Mouse (Mus musculus) lung, embryonic 14.5 days (tissue): ENCODE data around the gene Hadhb. TPM values are rescaled to one million over a fixed set of nuclear protein-coding genes. Genes with fewer than 3 reads are reported as not detected.

Experiments
- ATAC-seq: fragments of 200-750 bp; cut with Nextera tagmentation; 2 replicates; pipeline ENCODE4 v1.8.0; 2017; ENCODE audit warnings: mild to moderate bottlenecking, moderate TSS enrichment, moderate library complexity; ENCODE audit not compliant: insufficient read depth
- DNase-seq: peaks from one replicate; pipeline ENCODE4 v3.0.0-alpha.2; 2015
- H3K27ac ChIP-seq: fragments of 300-500 bp; sonication (generic); 2 replicates; pipeline ENCODE4 v1.5.1; 2014; ENCODE audit warnings: low read depth, mild to moderate bottlenecking, moderate library complexity
- H3K27me3 ChIP-seq: fragments of 300-500 bp; sonication (generic); 2 replicates; pipeline ENCODE4 v1.6.1; 2014; ENCODE audit warnings: low read length, control low read depth; ENCODE audit not compliant: insufficient read depth
- H3K36me3 ChIP-seq: fragments of 300-500 bp; sonication (generic); 2 replicates; pipeline ENCODE4 v1.6.1; 2014; ENCODE audit warnings: control low read depth; ENCODE audit not compliant: insufficient read depth
- H3K4me1 ChIP-seq: fragments of 300-500 bp; sonication (generic); 2 replicates; pipeline ENCODE4 v1.6.1; 2014; ENCODE audit warnings: antibody characterized with exemption, control low read depth; ENCODE audit not compliant: insufficient read depth
- H3K4me2 ChIP-seq: fragments of 300-500 bp; sonication (generic); 2 replicates; pipeline ENCODE4 v1.6.1; 2014; ENCODE audit warnings: mild to moderate bottlenecking
- H3K4me3 ChIP-seq: fragments of 300-500 bp; sonication (generic); 2 replicates; pipeline ENCODE4 v1.5.1; 2014; ENCODE audit warnings: low read depth, low read length
- H3K9ac ChIP-seq: fragments of 300-500 bp; sonication (generic); 2 replicates; pipeline ENCODE4 v1.6.1; 2014
- H3K9me3 ChIP-seq: fragments of 300-500 bp; sonication (generic); 2 replicates; pipeline ENCODE4 v1.6.1; 2016; ENCODE audit warnings: low read depth, low read length, control low read depth
- CTCF ChIP-seq: IDR thresholded peaks from 2 replicates; pipeline ENCODE4 v1.5.1; 2016; ENCODE audit warnings: antibody characterized with exemption, low read depth
- WGBS: fragments of 180-500 bp; shearing (Covaris S2); extraction: QIAGEN DNeasy Blood & Tissue Kit; methylation state at CpG from one replicate; pipeline ENCODE4 v1.1.7; 2014; 5-methylcytosine and 5-hydroxymethylcytosine counted together
- polyA plus RNA-seq: library from polyadenylated mRNA; unstranded; fragments of >200 nt; fragmentation: Nextera tagmentation; extraction: Ambion mirVana; gene quantifications from 2 replicates; pipeline ENCODE4 v1.2.1, GENCODE M21; 2014

The Hadhb gene
- polyA plus RNA-seq, 1 experiment from 2014 or later: 124 TPM

DNA sequence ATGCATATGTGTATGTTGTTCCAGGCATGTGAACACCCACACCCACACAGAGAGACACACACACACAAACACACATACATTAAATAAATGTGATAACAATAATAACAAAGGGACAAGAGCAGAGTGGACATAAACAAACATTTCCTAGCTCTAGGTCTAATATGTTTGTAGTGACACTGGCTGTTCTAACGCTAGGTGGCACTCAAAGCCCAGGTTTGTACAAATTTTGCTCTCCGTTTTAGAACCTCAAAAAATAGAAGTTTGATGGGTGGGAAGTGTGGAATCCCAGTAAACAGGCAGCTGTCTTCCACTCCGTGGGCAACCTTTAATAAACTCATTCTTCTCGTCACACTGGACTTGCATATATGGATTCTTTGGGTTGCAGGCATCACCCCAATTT, 59.8 kb downstream of the Hadhb start:
- Histone ChIP-seq H3K4me2 (no peak overlapping the region), H3K36me3 (no peaks in the 10 kb centered on the region), H3K4me1 (no peaks in the 10 kb centered on the region), H3K4me3 (no peak overlapping the region), H3K27me3 (no peaks in the 10 kb centered on the region), H3K27ac (no peak overlapping the region), H3K9ac (no peak overlapping the region), H3K9me3 (no peaks in the 10 kb centered on the region)
- TF ChIP-seq CTCF: peak; percentile 77
- ATAC-seq (no peak), DNase-seq (peak; percentile 92)
- 6% methylated on average over 4 of the region's 4 CpGs for WGBS

- ATAC-seq: no peak
- H3K36me3 ChIP-seq: no peaks in the 10 kb centered on the region
- 58% methylated on average over 5 of the region's 5 CpGs for WGBS
Measured at GRCm38 (mm10) chr5:30215970-30216369, 60.9 kb downstream of the Hadhb start.

DNA sequence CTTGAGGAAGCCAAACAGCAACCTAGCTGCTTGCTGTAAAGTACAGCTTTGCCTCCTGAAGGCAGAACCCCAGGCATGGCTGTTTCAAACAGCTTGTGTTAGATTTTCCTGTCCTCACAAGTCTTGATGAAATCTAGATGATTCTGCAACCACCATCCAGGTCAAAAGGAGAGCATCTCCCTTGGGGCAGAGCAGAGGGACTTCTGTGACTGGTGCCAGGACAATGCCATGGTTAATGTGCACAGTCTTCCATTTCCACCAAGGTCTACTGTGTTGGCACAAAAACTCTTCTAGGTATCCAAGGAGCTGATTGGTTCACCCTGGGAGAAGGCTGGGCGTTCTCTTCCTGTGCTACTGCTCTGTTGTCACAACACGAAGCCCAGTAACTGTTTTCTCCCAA, 64.7 kb downstream of the Hadhb start:
- WGBS: 75% methylated on average over 2 of the region's 2 CpGs
- no peak for TF ChIP-seq CTCF
- Histone ChIP-seq H3K4me2 (no peak overlapping the region), H3K4me3 (no peak overlapping the region), H3K4me1 (no peaks in the 10 kb centered on the region), H3K9me3 (no peaks in the 10 kb centered on the region), H3K27me3 (no peaks in the 10 kb centered on the region), H3K36me3 (0 out of 2 replicates have a peak, but pooled peaks cover 3% of the 10 kb centered on the region), H3K27ac (no peak overlapping the region), H3K9ac (no peak overlapping the region)
- DNase-seq (no peak), ATAC-seq (no peak)

More at GRCm38 (mm10) chr5:30215970-30216369, 60.9 kb downstream of the Hadhb start:
- no peak for DNase-seq
- no peaks in the 10 kb centered on the region for H3K9me3 ChIP-seq
- no peak for TF ChIP-seq CTCF
- H3K27me3 ChIP-seq: no peaks in the 10 kb centered on the region
- H3K4me1 ChIP-seq: no peaks in the 10 kb centered on the region
- no peak overlapping the region for H3K4me3 ChIP-seq
- H3K27ac ChIP-seq: no peak overlapping the region
- no peak overlapping the region for H3K9ac ChIP-seq
- no peak overlapping the region for H3K4me2 ChIP-seq

- Histone ChIP-seq H3K27ac (no peak overlapping the region), H3K4me1 (no peaks in the 10 kb centered on the region), H3K9me3 (no peaks in the 10 kb centered on the region), H3K27me3 (no peaks in the 10 kb centered on the region), H3K9ac (no peak overlapping the region), H3K36me3 (0 out of 2 replicates have a peak, but pooled peaks cover 3% of the 10 kb centered on the region), H3K4me2 (no peak overlapping the region), H3K4me3 (no peak overlapping the region)
- DNase-seq (no peak), ATAC-seq (no peak)
- TF ChIP-seq CTCF: no peak
- 86% methylated on average over 8 of the region's 8 CpGs for WGBS
Measured at GRCm38 (mm10) chr5:30220666-30221065, 65.6 kb downstream of the Hadhb start.

DNA sequence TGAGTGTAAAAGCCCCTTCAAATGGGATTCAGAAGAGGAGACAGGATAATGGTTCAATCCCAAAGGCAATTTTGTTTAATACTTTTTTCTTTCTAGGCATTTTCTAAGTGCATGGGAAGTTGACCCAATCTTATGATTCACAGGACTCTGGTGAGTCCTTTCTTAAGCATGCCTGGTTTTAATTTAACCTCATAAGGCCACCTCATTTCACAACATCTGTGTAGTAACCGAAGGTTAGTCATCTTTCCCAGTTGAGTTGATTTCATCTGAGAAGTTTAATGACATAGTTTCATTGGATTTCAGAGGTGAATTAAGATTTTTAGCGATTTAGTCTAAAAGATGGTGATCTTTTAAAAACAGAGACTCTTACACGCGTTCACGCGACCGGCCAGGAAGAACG, 67.6 kb downstream of the Hadhb start:
- no peaks in the 10 kb centered on the region for H3K9me3 ChIP-seq

GRCm38 (mm10) chr5:30230901-30231300, 75.9 kb downstream of the Hadhb start:
- 82% methylated on average over 4 of the region's 4 CpGs for WGBS
- H3K4me1 ChIP-seq: peaks cover 12% of the 10 kb centered on the region; the same call in 1 of the 2 replicates

More for the DNA sequence above, 67.6 kb downstream of the Hadhb start:
- H3K4me1 ChIP-seq: no peaks in the 10 kb centered on the region
- H3K4me2 ChIP-seq: no peak overlapping the region
- no peak overlapping the region for H3K4me3 ChIP-seq
- no peak overlapping the region for H3K27ac ChIP-seq
- no peak for TF ChIP-seq CTCF
- DNase-seq (no peak), ATAC-seq (no peak)
- H3K9ac ChIP-seq: no peak overlapping the region
- H3K36me3 ChIP-seq: 0 out of 2 replicates have a peak, but pooled peaks cover 3% of the 10 kb centered on the region
- no peaks in the 10 kb centered on the region for H3K27me3 ChIP-seq
- 98% methylated on average over 8 of the region's 8 CpGs for WGBS

DNA sequence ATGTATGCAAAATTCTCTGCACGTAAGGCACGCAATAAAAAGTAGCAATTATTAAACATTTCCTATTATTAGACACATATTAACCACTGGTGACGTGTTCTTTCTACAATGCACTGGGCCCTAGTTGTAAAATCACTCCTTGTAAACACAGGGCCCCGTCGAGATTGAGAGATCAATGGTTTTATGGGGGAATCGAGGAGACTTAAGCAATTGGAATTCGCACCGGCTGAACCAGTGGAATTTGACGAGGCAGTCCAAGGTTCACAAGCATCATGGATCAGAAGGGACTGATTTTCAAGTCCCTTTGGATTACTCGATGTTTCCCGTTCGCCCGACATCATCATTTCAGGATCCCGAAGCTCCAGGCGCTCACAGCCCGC, 76.8 kb downstream of the Hadhb start:
- Histone ChIP-seq H3K9ac (peak overlapping the region; percentile 64), H3K4me1 (peaks cover 12% of the 10 kb centered on the region; the same call in 1 of the 2 replicates), H3K27me3 (no peaks in the 10 kb centered on the region), H3K27ac (peak overlapping the region; percentile 42; the same call in 1 of the 2 replicates), H3K9me3 (no peaks in the 10 kb centered on the region; the same call in 1 of the 2 replicates), H3K4me3 (peak overlapping the region; percentile 86), H3K36me3 (no peaks in the 10 kb centered on the region), H3K4me2 (peak overlapping the region; percentile 62)
- no peak for TF ChIP-seq CTCF
- no peak for DNase-seq
- 45% methylated on average over 16 of the region's 16 CpGs for WGBS
- no peak; the same call in 1 of the 2 replicates for ATAC-seq

More at GRCm38 (mm10) chr5:30230901-30231300, 75.9 kb downstream of the Hadhb start:
- Histone ChIP-seq H3K4me2 (no peak overlapping the region), H3K9ac (no peak overlapping the region), H3K27me3 (no peaks in the 10 kb centered on the region), H3K9me3 (no peaks in the 10 kb centered on the region; the same call in 1 of the 2 replicates), H3K27ac (no peak overlapping the region), H3K36me3 (no peaks in the 10 kb centered on the region), H3K4me3 (no peak overlapping the region)
- DNase-seq: no peak
- peak; percentile 39 for TF ChIP-seq CTCF
- ATAC-seq: no peak
